Mouse (Mus musculus) E14TG2a.4 (cell line): ENCODE measurements around the gene Prss34.

Source experiments
- CTCF ChIP-seq: conservative IDR thresholded peaks from 2 replicates; pipeline ENCODE4 v1.5.1; 2014; ENCODE audit warnings: low read length
- NANOG ChIP-seq: IDR thresholded peaks from 2 replicates; pipeline ENCODE4 v1.6.1; 2014; ENCODE audit warnings: borderline replicate concordance, low read length, mixed read lengths

DNA sequence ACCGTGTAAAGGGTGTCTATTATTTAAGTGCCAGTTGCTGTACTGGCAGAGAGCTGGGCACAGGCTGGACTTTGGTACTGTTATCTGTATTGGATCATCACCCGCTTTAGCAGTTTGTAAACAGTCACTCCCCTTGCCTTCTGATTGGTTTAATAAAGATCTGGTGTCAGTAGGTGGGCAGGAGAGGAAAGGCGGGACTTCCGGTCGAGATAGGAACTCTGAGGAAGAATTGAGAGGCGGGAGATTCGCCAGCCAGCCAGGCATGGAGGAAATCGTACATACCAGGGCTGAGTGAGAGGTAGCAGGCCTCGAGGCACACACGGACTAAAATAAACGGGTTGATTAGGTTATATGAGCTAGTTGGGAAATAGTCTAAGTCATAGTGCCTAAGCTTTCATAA lies 16.1 kb upstream of the Prss34 start:
- TF ChIP-seq CTCF (no peak), NANOG (no peak)
